ENCODE assay signal across 9 mouse cellular contexts in genomic region chr6:23462600-23463280, GRCm38 (mm10).
DNase-seq lines count a peak whose midpoint lies in the region; ATAC-seq and TF ChIP-seq lines count a peak whose summit lies in the region.
"Had no signal": no experiment of that assay in that cellular context is flagged by ENCODE, and none has a peak within 500 bp of the region (broad histone marks: within the 10 kb centered on the region; RNA-seq: fewer than 3 reads in every experiment).

No protein-coding gene starts in this region.

- H3K9ac ChIP-seq in embryonic facial prominence, embryonic 14.5 days (ENCODE audit: low read depth, low read length) = no peak overlapping the region
- no peak overlapping the region for H3K9ac ChIP-seq in intestine, postnatal 0 days (ENCODE audit: low read depth, low read length)
- no peak overlapping the region for H3K9ac ChIP-seq in neural tube, embryonic 14.5 days (replicated peaks; ENCODE audit: low read depth, low read length)
- H3K9ac ChIP-seq: liver, embryonic 15.5 days had no signal

- TF ChIP-seq CTCF in layer of hippocampus, adult 2 months (conservative IDR thresholded peaks at IDR 0.05) = peak; percentile 84
- peak; percentile 55 for TF ChIP-seq CTCF in intestine, postnatal 0 days (IDR thresholded peaks at IDR 0.05; ENCODE audit: low read depth)

- peak overlapping the region; percentile 20; the same call in 1 of the 2 replicates for H3K4me2 ChIP-seq in embryonic facial prominence, embryonic 14.5 days (ENCODE audit: low read depth, low read length)
- no peak overlapping the region for H3K4me2 ChIP-seq in intestine, postnatal 0 days (replicated peaks; ENCODE audit: low read depth)
- no peak overlapping the region for H3K4me2 ChIP-seq in neural tube, embryonic 14.5 days (ENCODE audit: low read depth, low read length)
- H3K4me2 ChIP-seq: liver, embryonic 15.5 days had no signal

- no peaks in the 10 kb centered on the region for H3K4me1 ChIP-seq in embryonic facial prominence, embryonic 14.5 days (ENCODE audit: control insufficient read depth, insufficient read depth, low read length)
- H3K4me1 ChIP-seq in intestine, postnatal 0 days (replicated peaks; ENCODE audit: control insufficient read depth, insufficient read depth, low read length) = no peaks in the 10 kb centered on the region
- no peaks in the 10 kb centered on the region for H3K4me1 ChIP-seq in neural tube, embryonic 14.5 days (ENCODE audit: control insufficient read depth, insufficient read depth, low read length)
- H3K4me1 ChIP-seq: liver, embryonic 15.5 days had no signal

- no peaks in the 10 kb centered on the region for H3K36me3 ChIP-seq in embryonic facial prominence, embryonic 14.5 days (ENCODE audit: control insufficient read depth, insufficient read depth, low read length)
- H3K36me3 ChIP-seq in intestine, postnatal 0 days (ENCODE audit: control insufficient read depth, insufficient read depth) = no peaks in the 10 kb centered on the region
- no peaks in the 10 kb centered on the region for H3K36me3 ChIP-seq in neural tube, embryonic 14.5 days (ENCODE audit: control insufficient read depth, insufficient read depth, low read length)
- H3K36me3 ChIP-seq: liver, embryonic 15.5 days had no signal

- no peaks in the 10 kb centered on the region for H3K9me3 ChIP-seq in embryonic facial prominence, embryonic 14.5 days (ENCODE audit: control insufficient read depth, low read length)
- H3K9me3 ChIP-seq in intestine, postnatal 0 days (ENCODE audit: control insufficient read depth) = no peaks in the 10 kb centered on the region
- H3K9me3 ChIP-seq in neural tube, embryonic 14.5 days (ENCODE audit: control insufficient read depth, low read length) = no peaks in the 10 kb centered on the region
- H3K9me3 ChIP-seq: liver, embryonic 15.5 days had no signal

- H3K27ac ChIP-seq in layer of hippocampus, adult 2 months = no peak overlapping the region
- H3K27ac ChIP-seq in embryonic facial prominence, embryonic 14.5 days (replicated peaks; ENCODE audit: low read depth, low read length) = no peak overlapping the region
- no peak overlapping the region for H3K27ac ChIP-seq in intestine, postnatal 0 days (ENCODE audit: low read depth, low read length)
- no peak overlapping the region for H3K27ac ChIP-seq in neural tube, embryonic 14.5 days (ENCODE audit: low read depth, low read length)
- H3K27ac ChIP-seq: liver, embryonic 15.5 days had no signal

- WGBS in embryonic facial prominence, embryonic 14.5 days = 20% methylated on average over 8 of the region's 8 CpGs
- 35% methylated on average over 8 of the region's 8 CpGs for WGBS in intestine, postnatal 0 days
- 24% methylated on average over 8 of the region's 8 CpGs for WGBS in neural tube, embryonic 14.5 days

- H3K4me3 ChIP-seq in layer of hippocampus, adult 2 months = no peak overlapping the region
- H3K4me3 ChIP-seq in embryonic facial prominence, embryonic 14.5 days (ENCODE audit: low read depth, low read length) = no peak overlapping the region
- no peak overlapping the region for H3K4me3 ChIP-seq in intestine, postnatal 0 days (ENCODE audit: low read depth, low read length)
- no peak overlapping the region for H3K4me3 ChIP-seq in neural tube, embryonic 14.5 days (ENCODE audit: low read depth, low read length)
- H3K4me3 ChIP-seq: liver, embryonic 15.5 days had no signal

- peak; percentile 41; the same call in 1 of the 2 replicates for ATAC-seq in embryonic facial prominence, embryonic 14.5 days (ENCODE audit: low read depth)
- no peak for ATAC-seq in intestine, postnatal 0 days
- peak; percentile 69; the same call in 1 of the 2 replicates for ATAC-seq in neural tube, embryonic 14.5 days (ENCODE audit: low read depth)
- ATAC-seq in megakaryocyte, adult 5-6 weeks (ENCODE audit: poor library complexity, severe bottlenecking) = no peak

- peak in 1 of 2 experiments; percentile 51 for DNase-seq in layer of hippocampus, adult 2 months (ENCODE audit: low spot score in 2 of 2)
- DNase-seq in layer of hippocampus, postnatal 25 days (ENCODE audit: extremely low spot score in 1 of 2, low spot score in 1 of 2) = no peak
- DNase-seq in R1 (ENCODE audit: low read depth, low spot score) = peak; percentile 47
- DNase-seq in embryonic facial prominence, embryonic 14.5 days (ENCODE audit: low spot score) = peak; percentile 49
- DNase-seq in thymus, postnatal 36 days = no peak

- H3K27me3 ChIP-seq in embryonic facial prominence, embryonic 14.5 days (replicated peaks; ENCODE audit: control insufficient read depth, insufficient read depth, low read length) = no peaks in the 10 kb centered on the region
- no peaks in the 10 kb centered on the region for H3K27me3 ChIP-seq in intestine, postnatal 0 days (replicated peaks; ENCODE audit: control insufficient read depth, insufficient read depth, low read length)
- no peaks in the 10 kb centered on the region for H3K27me3 ChIP-seq in neural tube, embryonic 14.5 days (ENCODE audit: control insufficient read depth, insufficient read depth, low read length)
- H3K27me3 ChIP-seq: liver, embryonic 15.5 days had no signal

Comparison
In these comparisons a context has a peak if more than half of its experiments do, and no peak if none do; other contexts are left out.
1. DNase-seq: peak in R1 (single experiment) and embryonic facial prominence, embryonic 14.5 days (single experiment); none in layer of hippocampus, postnatal 25 days (0 of 2) and thymus, postnatal 36 days (0 of 2).
2. ATAC-seq: peak in embryonic facial prominence, embryonic 14.5 days (single experiment) and neural tube, embryonic 14.5 days (single experiment); none in intestine, postnatal 0 days (single experiment) and megakaryocyte, adult 5-6 weeks (single experiment).